Mouse (Mus musculus) forebrain, postnatal 0 days (tissue): ENCODE data around the gene D930007J09Rik. TPM values are rescaled to one million over a fixed set of nuclear protein-coding genes. Genes with fewer than 3 reads are reported as not detected.

ENCODE experiments used
- ATAC-seq: fragments of 200-750 bp; cut with Nextera tagmentation; 2 replicates; pipeline ENCODE4 v1.8.0; 2017; ENCODE audit warnings: mild to moderate bottlenecking, moderate library complexity
- DNase-seq: peaks from one replicate; pipeline ENCODE4 v3.0.0-alpha.2; 2015
- H3K27ac ChIP-seq: fragments of 300-500 bp; sonication (generic); 2 replicates; pipeline ENCODE4 v1.5.1; 2014; ENCODE audit warnings: low read depth, mild to moderate bottlenecking, antibody characterized with exemption, low read length, moderate library complexity, mixed read lengths
- H3K27me3 ChIP-seq: fragments of 300-500 bp; sonication (generic); 2 replicates; pipeline ENCODE4 v1.6.1; 2014; ENCODE audit warnings: mild to moderate bottlenecking, low read length, mixed read lengths; ENCODE audit not compliant: insufficient read depth
- H3K36me3 ChIP-seq: fragments of 300-500 bp; sonication (generic); 2 replicates; pipeline ENCODE4 v1.6.1; 2014; ENCODE audit warnings: mild to moderate bottlenecking, moderate library complexity; ENCODE audit not compliant: insufficient read depth
- H3K4me1 ChIP-seq: fragments of 300-500 bp; sonication (generic); 2 replicates; pipeline ENCODE4 v1.6.1; 2014; ENCODE audit warnings: antibody characterized with exemption; ENCODE audit not compliant: insufficient read depth
- H3K4me2 ChIP-seq: fragments of 300-500 bp; sonication (generic); 2 replicates; pipeline ENCODE4 v1.6.1; 2014; ENCODE audit warnings: low read depth, mild to moderate bottlenecking, moderate library complexity
- H3K4me3 ChIP-seq: fragments of 300-500 bp; sonication (generic); 2 replicates; pipeline ENCODE4 v1.5.1; 2014; ENCODE audit warnings: low read depth, low read length, mixed read lengths
- H3K9ac ChIP-seq: fragments of 300-500 bp; sonication (generic); 2 replicates; pipeline ENCODE4 v1.6.1; 2014; ENCODE audit warnings: mild to moderate bottlenecking
- H3K9me3 ChIP-seq: fragments of 300-500 bp; sonication (generic); 2 replicates; pipeline ENCODE4 v1.6.1; 2016; ENCODE audit warnings: low read length
- CTCF ChIP-seq: sonication (generic); IDR thresholded peaks from 2 replicates; pipeline ENCODE4 v1.5.1; 2016; ENCODE audit warnings: antibody characterized with exemption, control low read depth, low read depth
- WGBS: fragments of 180-500 bp; shearing (Covaris S2); extraction: QIAGEN DNeasy Blood & Tissue Kit; methylation state at CpG from one replicate; pipeline ENCODE4 v1.1.7; 2014; 5-methylcytosine and 5-hydroxymethylcytosine counted together
- polyA plus RNA-seq: library from polyadenylated mRNA; unstranded; fragments of >200 nt; fragmentation: Nextera tagmentation; extraction: Ambion mirVana; gene quantifications from 2 replicates; pipeline ENCODE4 v1.2.1, GENCODE M21; 2015
- total RNA-seq: library from RNA; depleted of rRNA; stranded (reverse); fragments of >200 nt; gene quantifications from 2 replicates; pipeline ENCODE4 v1.2.3, GENCODE M21; 2014

Gene D930007J09Rik
- total and polyA plus RNA-seq, 2 experiments from 2014 or later = not detected

- no peak for TF ChIP-seq CTCF
- DNase-seq (no peak), ATAC-seq (no peak)
- no peaks in the 10 kb centered on the region for H3K27me3 ChIP-seq
- WGBS = 89% methylated on average over 4 of the region's 4 CpGs
- 0 out of 2 replicates have a peak, but pooled peaks cover 2% of the 10 kb centered on the region for H3K36me3 ChIP-seq
- no peak overlapping the region for H3K4me2 ChIP-seq
- H3K9me3 ChIP-seq = no peaks in the 10 kb centered on the region
- H3K4me3 ChIP-seq = no peak overlapping the region
- no peak overlapping the region for H3K27ac ChIP-seq
- no peak overlapping the region for H3K9ac ChIP-seq
- no peaks in the 10 kb centered on the region for H3K4me1 ChIP-seq
Observed at GRCm38 (mm10) chr13:32828886-32829285, 26.2 kb upstream of the D930007J09Rik start.

- no peaks in the 10 kb centered on the region for H3K27me3 ChIP-seq
- no peak overlapping the region for H3K9ac ChIP-seq
- no peaks in the 10 kb centered on the region for H3K9me3 ChIP-seq
- TF ChIP-seq CTCF = peak; percentile 60
- H3K4me3 ChIP-seq = no peak overlapping the region
- no peaks in the 10 kb centered on the region for H3K4me1 ChIP-seq
- no peak overlapping the region for H3K4me2 ChIP-seq
- no peak overlapping the region for H3K27ac ChIP-seq
- DNase-seq (peak; percentile 27), ATAC-seq (no peak)
- H3K36me3 ChIP-seq = 0 out of 2 replicates have a peak, but pooled peaks cover 3% of the 10 kb centered on the region
- 62% methylated on average over 4 of the region's 4 CpGs for WGBS
Observed at GRCm38 (mm10) chr13:32827951-32828350, 25.3 kb upstream of the D930007J09Rik start.

GRCm38 (mm10) chr13:32827111-32827822, 24.6 kb upstream of the D930007J09Rik start:
- Histone ChIP-seq H3K4me2 (no peak overlapping the region), H3K4me1 (no peaks in the 10 kb centered on the region), H3K27me3 (no peaks in the 10 kb centered on the region), H3K4me3 (no peak overlapping the region), H3K36me3 (0 out of 2 replicates have a peak, but pooled peaks cover 3% of the 10 kb centered on the region), H3K9ac (no peak overlapping the region), H3K27ac (no peak overlapping the region), H3K9me3 (no peaks in the 10 kb centered on the region)
- TF ChIP-seq CTCF = no peak; the same call in 1 of the 2 replicates
- 79% methylated on average over 3 of the region's 3 CpGs for WGBS
- DNase-seq (no peak), ATAC-seq (no peak)

- no peak overlapping the region for H3K27ac ChIP-seq
- H3K9me3 ChIP-seq = no peaks in the 10 kb centered on the region
- ATAC-seq = no peak
- WGBS = 91% methylated on average over 8 of the region's 8 CpGs
- H3K9ac ChIP-seq = no peak overlapping the region
- no peaks in the 10 kb centered on the region for H3K27me3 ChIP-seq
- no peak for DNase-seq
- H3K4me2 ChIP-seq = no peak overlapping the region
- no peaks in the 10 kb centered on the region for H3K4me1 ChIP-seq
- peaks cover 16% of the 10 kb centered on the region; the same call in 1 of the 2 replicates for H3K36me3 ChIP-seq
- TF ChIP-seq CTCF = no peak
- H3K4me3 ChIP-seq = no peak overlapping the region
Observed at GRCm38 (mm10) chr13:32825546-32825945, 22.9 kb upstream of the D930007J09Rik start.

GRCm38 (mm10) chr13:32824377-32825330, 22.0 kb upstream of the D930007J09Rik start:
- no peak for TF ChIP-seq CTCF
- no peak for ATAC-seq

GRCm38 (mm10) chr13:32823126-32823525, 20.5 kb upstream of the D930007J09Rik start:
- H3K4me1 ChIP-seq = no peaks in the 10 kb centered on the region
- no peak for TF ChIP-seq CTCF
- H3K4me3 ChIP-seq = no peak overlapping the region
- 93% methylated on average over 6 of the region's 6 CpGs for WGBS
- H3K27me3 ChIP-seq = no peaks in the 10 kb centered on the region
- H3K36me3 ChIP-seq = peaks cover 38% of the 10 kb centered on the region
- no peak overlapping the region for H3K27ac ChIP-seq
- H3K9ac ChIP-seq = no peak overlapping the region
- DNase-seq = no peak
- no peak overlapping the region for H3K4me2 ChIP-seq
- H3K9me3 ChIP-seq = no peaks in the 10 kb centered on the region
- ATAC-seq = no peak

More at GRCm38 (mm10) chr13:32824377-32825330, 22.0 kb upstream of the D930007J09Rik start:
- Histone ChIP-seq H3K4me3 (no peak overlapping the region), H3K27me3 (no peaks in the 10 kb centered on the region), H3K36me3 (peaks cover 24% of the 10 kb centered on the region), H3K27ac (no peak overlapping the region), H3K9ac (no peak overlapping the region), H3K9me3 (no peaks in the 10 kb centered on the region), H3K4me2 (no peak overlapping the region), H3K4me1 (no peaks in the 10 kb centered on the region)
- no peak for DNase-seq
- WGBS = 79% methylated on average over 6 of the region's 6 CpGs
